Mouse (Mus musculus) lung, postnatal 25 days (tissue): ENCODE measurements around the gene Khsrp.

Experiments
- DNase-seq: peaks from one replicate; pipeline ENCODE4 v3.0.0; 2022; ENCODE audit warnings: low spot score

Khsrp gene

GRCm38 (mm10) chr17:56986105-56986805 is 45.1 kb downstream of the Khsrp start:
- no peak for DNase-seq

GRCm38 (mm10) chr17:56985656-56986055 is 45.7 kb downstream of the Khsrp start:
- DNase-seq, result no peak

GRCm38 (mm10) chr17:56984886-56985285 is 46.4 kb downstream of the Khsrp start:
- no peak for DNase-seq

GRCm38 (mm10) chr17:56982013-56982412 is 49.3 kb downstream of the Khsrp start, which contains the start of gene Acer1:
TSS of gene Acer1 (minus strand) at chr17:56982126.
- DNase-seq, result no peak

- no peak for DNase-seq
Observed at GRCm38 (mm10) chr17:56981049-56981448, 50.3 kb downstream of the Khsrp start.

- no peak for DNase-seq
Observed at GRCm38 (mm10) chr17:56979524-56979923, 51.8 kb downstream of the Khsrp start.

- no peak for DNase-seq
Observed at GRCm38 (mm10) chr17:56976531-56977390, 54.6 kb downstream of the Khsrp start.

- DNase-seq, result no peak
Observed at GRCm38 (mm10) chr17:56975391-56975790, 55.9 kb downstream of the Khsrp start.

- DNase-seq, result no peak
Observed at GRCm38 (mm10) chr17:56974708-56975240, 56.5 kb downstream of the Khsrp start.

GRCm38 (mm10) chr17:56973956-56974707 is 57.2 kb downstream of the Khsrp start:
- no peak for DNase-seq
